Mouse (Mus musculus): ENCODE results near the gene Olfml3.

The Olfml3 gene

DNA sequence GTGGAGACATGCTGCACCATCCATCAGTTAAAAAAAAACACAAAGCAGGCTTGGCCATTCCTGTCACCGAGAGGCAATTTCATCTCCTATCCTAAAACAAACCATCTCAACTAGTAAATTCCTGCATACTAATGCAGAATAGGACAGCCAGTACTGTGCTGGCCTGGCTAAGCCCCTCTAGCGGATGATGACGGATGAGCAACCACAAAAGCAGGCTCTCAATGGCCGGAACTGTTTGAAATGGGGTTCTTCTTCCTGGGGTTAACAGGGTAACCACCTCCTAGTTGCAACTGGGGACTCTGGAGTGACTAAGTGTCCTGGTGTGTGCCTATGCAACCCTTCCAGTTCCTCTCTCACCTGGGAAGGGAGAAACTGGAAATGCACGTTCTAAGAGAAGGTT lies 2.5 kb upstream of the Olfml3 start:
- no peak for DNase-seq (ENCODE audit: low read depth)

- no peak for DNase-seq (ENCODE audit: low read depth)
Observed at GRCm38 (mm10) chr3:103739329-103739728, 1.5 kb upstream of the Olfml3 start, which contains the start of gene Gm10964. Gm10964 (plus strand) TSS chr3:103739366.

GRCm38 (mm10) chr3:103737061-103737754 lies 593 bp downstream of the Olfml3 start:
- DNase-seq (ENCODE audit: low read depth): no peak

DNA sequence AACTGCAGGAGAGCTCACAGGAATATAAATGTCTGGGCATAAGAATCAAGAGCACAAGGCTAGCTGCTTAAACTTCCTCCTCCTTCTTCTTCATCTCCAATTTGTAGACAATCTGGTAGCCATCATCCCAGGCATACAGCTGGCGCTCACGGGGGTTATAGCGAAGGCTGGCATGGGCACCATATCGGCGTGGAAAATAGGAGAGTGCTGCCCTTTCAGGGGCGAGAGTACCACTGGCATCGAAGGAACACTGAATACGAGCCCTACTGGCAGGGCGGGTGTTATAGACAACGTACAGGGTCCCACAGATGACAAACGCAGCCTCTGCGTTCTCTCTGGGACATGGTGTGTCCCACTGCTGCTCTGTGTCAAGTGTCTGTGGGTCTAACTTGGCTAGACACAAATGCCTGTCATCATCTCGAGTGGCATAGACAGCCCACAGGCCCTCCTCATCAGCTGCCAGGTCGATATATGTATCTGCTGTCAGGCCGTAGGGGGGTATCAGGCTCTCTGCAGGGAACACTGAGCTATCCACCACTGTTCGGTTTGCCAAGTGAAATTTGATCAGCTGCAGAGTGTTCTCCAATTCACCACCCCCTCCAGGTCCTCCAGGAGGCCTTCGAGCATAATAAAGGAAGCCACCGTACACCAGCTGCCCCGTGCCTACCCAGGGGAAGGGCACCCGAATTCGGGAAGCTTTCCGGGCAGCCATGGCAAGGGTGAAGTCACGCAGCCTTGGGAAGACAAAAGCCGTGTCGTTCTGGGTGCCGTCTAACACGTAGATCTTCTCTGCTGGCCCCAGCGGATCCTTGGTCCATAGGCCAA lies 1.8 kb downstream of the Olfml3 start:
- DNase-seq (ENCODE audit: low read depth): no peak

DNA sequence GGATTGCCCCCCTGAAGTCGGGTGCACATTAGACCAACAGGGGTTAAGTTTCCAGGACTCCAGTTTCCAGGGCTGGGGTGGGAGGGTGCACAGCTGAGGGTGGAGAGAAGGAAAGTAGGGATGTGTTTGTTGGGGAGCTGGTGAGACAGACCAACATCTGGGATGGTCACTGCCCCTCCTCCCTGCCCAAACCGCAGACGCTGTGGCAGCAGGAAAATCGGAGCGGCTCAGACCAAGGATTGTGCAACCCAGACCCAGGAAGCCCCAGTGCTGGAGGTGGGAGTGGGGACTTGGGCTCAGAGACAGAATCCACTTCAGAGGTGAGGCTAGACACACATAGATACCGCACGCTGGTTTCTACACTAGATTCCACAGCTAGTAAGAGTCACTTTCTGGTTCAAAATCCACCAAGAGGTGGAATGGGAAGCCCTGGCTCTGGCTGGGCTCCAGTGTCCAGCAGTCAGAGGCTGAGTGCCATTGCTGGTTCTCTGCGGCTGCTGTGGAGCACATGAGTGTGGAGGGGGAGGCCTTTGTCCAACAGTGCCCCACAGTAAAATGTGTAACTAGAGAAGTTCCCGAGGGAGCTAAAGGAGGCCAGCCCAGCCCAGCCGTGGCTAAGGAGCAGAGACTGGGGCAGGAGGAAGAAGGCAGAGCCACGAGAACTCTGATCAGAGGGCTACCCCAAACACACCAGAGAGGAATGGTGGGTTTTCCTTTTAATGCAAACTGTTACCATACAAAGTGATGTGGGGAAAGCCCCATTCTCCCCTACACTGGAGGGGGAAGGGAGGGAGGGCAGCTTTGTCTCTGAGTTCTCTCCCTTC lies 2.9 kb downstream of the Olfml3 start:
- DNase-seq (ENCODE audit: low read depth): no peak

GRCm38 (mm10) chr3:103733799-103734695 lies 3.8 kb downstream of the Olfml3 start:
- DNase-seq (ENCODE audit: low read depth): no peak

DNA sequence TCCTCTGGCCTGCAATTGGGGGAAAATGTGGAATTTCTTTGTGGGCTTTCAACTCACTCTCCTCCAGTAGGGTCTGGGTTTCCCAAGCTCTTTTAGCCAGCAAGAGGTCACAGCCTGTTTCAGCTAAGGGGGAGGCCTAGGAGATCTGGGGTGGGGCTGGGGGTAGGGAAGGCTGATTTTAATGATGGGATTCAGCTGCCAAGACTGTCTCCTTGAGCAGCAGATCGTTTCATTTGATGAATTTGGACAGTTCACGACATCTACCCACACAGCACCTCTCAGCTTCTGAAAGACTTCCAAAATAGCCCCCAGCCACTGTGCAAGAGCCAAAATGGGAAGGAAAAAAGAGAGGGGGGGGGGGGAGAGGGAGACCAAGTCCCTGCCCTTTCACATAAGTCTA lies 4.6 kb downstream of the Olfml3 start:
- no peak for DNase-seq (ENCODE audit: low read depth)

DNA sequence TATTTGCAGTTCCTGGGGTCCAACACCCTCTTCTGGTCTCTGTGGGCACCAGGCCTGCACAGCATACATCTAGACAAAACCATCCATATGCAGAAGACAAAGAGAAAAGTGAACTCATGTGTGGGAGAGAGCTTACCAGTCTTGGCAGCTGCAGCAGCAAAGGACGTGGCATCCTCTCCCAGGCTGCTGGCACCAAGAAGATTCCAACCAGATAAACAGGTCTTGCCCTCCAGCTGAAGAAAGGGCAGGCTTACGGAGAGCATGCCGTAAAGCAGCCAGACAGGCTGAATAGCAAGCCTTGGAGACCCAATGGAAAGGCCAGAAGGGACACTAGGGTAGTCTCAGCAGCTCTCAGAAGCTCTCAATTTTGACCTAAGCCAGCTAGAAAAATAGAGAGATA lies 5.7 kb downstream of the Olfml3 start:
- no peak for DNase-seq (ENCODE audit: low read depth)

- no peak for DNase-seq (ENCODE audit: low read depth)
Observed at GRCm38 (mm10) chr3:103729850-103730249, 8.0 kb downstream of the Olfml3 start.

GRCm38 (mm10) chr3:103727813-103728326 lies 9.9 kb downstream of the Olfml3 start:
- DNase-seq (ENCODE audit: low read depth): no peak

- DNase-seq (ENCODE audit: low read depth): no peak
Observed at GRCm38 (mm10) chr3:103726642-103727041, 11.2 kb downstream of the Olfml3 start.

DNA sequence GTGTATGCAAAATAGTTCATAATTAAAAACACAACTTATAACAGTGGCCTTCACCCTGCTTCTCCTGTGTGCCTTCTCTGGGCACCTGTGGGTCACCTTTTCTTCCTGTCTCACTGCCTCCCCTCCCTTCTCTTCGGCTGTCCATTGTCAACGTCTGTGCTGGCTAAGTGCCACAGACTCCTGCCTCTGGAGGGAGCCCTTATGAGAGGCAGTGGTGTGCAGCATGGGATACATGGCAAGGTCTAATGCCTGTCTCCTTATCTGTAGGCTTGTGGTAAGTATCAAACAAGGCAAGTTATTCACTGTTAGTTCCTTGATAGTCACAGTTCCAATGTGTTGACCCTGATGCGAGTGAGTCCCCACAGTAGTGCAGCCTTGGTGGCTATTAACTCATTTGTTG lies 13.7 kb downstream of the Olfml3 start:
- peak; percentile 14 for DNase-seq (ENCODE audit: low read depth)

DNA sequence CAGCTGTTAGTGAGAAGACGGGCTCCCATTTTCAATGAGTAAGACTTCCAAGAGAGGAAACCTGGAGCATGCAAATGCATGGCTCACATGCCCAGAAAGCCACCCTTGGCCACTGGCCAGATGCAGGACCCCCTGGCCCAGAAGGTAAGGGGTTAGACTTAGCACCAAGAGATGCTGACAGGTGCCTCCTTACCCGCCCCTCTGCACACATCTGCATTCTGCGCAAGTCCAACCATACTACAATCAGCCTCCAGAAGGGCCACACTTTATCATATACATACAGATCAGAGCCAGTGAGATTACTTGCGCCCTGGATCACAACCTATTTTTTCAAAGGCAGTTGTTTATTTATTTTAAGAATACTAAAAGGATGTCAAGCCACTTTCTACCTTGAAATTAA lies 19.1 kb downstream of the Olfml3 start:
- DNase-seq (ENCODE audit: low read depth): no peak

GRCm38 (mm10) chr3:103716774-103717760 lies 20.7 kb downstream of the Olfml3 start:
- DNase-seq (ENCODE audit: low read depth): no peak

DNA sequence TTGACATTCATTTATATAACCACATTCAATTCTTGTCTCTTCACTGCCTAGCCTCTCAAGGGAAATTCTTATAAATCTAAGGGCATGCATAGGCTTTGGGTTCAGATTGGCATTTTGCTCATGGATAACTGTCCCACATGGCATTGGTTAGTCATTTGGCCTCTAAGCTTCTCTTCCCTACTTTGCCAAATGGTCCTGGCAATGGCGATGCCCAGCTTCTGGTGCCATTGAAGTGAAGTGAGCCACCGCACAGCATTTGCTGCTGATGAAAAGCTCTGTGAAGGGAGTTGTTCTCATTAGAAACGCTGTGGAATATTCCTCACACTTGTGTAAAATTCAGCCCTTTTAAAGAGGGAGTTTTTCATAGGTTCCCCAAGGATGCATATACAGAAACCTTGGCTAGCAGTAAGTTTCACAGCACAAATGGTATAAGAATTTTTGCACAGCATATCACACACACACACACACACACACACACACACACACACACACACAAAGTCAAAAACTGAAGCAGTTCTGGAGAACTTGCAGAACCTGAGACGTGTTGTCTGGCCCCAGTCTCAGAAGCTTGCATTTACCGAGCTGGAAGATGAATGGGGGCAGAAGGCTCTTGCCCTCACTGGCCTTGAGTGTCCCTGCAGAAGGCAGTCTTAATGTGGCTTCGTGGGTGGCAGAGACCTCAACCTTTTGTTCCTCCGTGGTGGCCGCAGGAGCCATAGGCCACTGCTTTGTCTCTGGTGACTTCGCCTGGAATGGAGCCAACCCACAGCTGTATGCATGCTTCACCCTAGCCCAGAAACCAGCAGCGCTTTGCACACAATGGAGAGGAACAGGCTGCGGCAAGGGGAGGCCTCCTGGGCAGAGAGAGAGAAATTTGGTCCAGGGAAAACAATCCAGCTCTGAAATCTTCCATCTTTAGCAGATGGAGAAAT lies 21.8 kb downstream of the Olfml3 start:
- DNase-seq (ENCODE audit: low read depth): peak; percentile 61

GRCm38 (mm10) chr3:103714942-103715341 lies 22.9 kb downstream of the Olfml3 start:
- DNase-seq (ENCODE audit: low read depth): no peak

- DNase-seq (ENCODE audit: low read depth): no peak
Observed at GRCm38 (mm10) chr3:103714236-103714875, 23.4 kb downstream of the Olfml3 start.

DNA sequence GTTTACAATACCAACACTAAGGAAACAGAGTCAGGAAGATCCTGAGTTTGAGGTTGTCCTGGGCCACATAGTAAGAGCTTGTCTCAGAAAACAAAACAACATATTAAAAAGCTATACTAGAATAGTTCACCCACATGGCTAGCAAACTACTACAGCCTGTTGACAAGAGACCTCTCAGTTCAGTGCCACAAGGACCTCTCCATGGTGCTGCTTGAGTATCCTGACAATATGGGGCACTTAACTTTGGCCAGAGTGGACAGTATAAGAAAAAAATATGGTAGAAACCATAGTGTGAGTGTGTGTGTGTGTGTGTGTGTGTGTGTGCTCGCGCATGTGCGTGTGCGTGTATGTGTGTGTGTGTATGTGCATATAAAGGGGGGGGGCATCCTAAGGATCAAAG lies 25.6 kb downstream of the Olfml3 start:
- DNase-seq (ENCODE audit: low read depth): peak; percentile 40
